Mouse (Mus musculus) cerebellum, adult 2 months (tissue): ENCODE results near the gene Samd14.

Experiments used
- CTCF ChIP-seq: fragments of 200-500 bp; IDR thresholded peaks from 2 replicates; pipeline ENCODE4 v1.5.1; 2011; ENCODE audit warnings: low read depth, mild to moderate bottlenecking, control low read depth, low read length, moderate library complexity, borderline replicate concordance; ENCODE audit not compliant: insufficient read depth
- POLR2A ChIP-seq: fragments of 200-500 bp; IDR thresholded peaks from 2 replicates; pipeline ENCODE4 v1.6.1; 2011; ENCODE audit warnings: low read length, control low read depth, borderline replicate concordance; ENCODE audit not compliant: insufficient read depth

DNA sequence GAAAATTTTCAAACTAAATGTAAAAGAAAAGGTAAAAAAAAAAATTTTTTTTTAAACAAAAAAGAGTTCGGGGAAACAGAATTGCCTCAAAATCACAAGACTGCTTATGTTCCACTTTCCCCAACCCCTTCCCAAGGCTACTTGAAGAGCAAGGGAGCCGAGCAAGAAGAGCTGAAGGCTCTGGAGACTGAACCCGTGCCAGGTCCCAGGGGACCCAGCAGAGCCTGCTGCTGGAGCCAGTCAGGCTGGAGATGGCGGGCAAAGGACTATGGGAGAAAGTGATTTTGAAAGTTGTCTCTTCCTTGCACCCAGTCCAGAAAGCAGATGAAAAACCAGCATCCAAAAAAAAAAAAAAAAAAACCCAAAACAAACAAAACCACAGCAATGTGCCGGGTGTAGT lies 23.9 kb upstream of the Samd14 start:
- TF ChIP-seq CTCF (no peak), POLR2A (no peak)
